Mouse (Mus musculus): Measurements from ENCODE around the gene Pdzk1. TPM values are rescaled to one million over a fixed set of nuclear protein-coding genes. Genes with fewer than 3 reads are reported as not detected.

The Pdzk1 gene
- polyA plus RNA-seq, 1 experiment from 2014 or later = not detected

- H3K4me2 ChIP-seq (replicated peaks) = peak within 1 kb of the TSS; percentile 91
- WGBS = under 1% methylated on average over 40 of the region's 40 CpGs
- H3K9me3 ChIP-seq = no peaks in the 10 kb centered on the region
- peak within 1 kb of the TSS; percentile 100 for H3K4me3 ChIP-seq
- peaks cover 7% of the 10 kb centered on the region for H3K4me1 ChIP-seq
- H3K36me3 ChIP-seq = no peaks in the 10 kb centered on the region
- peaks cover 27% of the 10 kb centered on the region for H3K27me3 ChIP-seq
- peak within 1 kb of the TSS; percentile 91 for H3K9ac ChIP-seq
- no peak within 1 kb of the TSS for H3K27ac ChIP-seq
- peak; percentile 97 for ATAC-seq (ENCODE audit: low FRiP score, low read depth)
Measured at GRCm38 (mm10) chr3:96904851-96905541, 75.9 kb downstream of the Pdzk1 start, which contains the start of gene Gpr89. Gpr89 (minus strand) TSS chr3:96905346.

- ATAC-seq (ENCODE audit: low FRiP score, low read depth) = no peak
- peak overlapping the region; percentile 100 for H3K4me3 ChIP-seq
- H3K27me3 ChIP-seq = peaks cover 30% of the 10 kb centered on the region
- no peaks in the 10 kb centered on the region for H3K36me3 ChIP-seq
- peak overlapping the region; percentile 91; the same call in 1 of the 2 replicates for H3K9ac ChIP-seq
- peaks cover 7% of the 10 kb centered on the region for H3K4me1 ChIP-seq
- H3K9me3 ChIP-seq = no peaks in the 10 kb centered on the region
- 50% methylated on average over 9 of the region's 9 CpGs for WGBS
- no peak overlapping the region for H3K27ac ChIP-seq
- peak overlapping the region; percentile 91 for H3K4me2 ChIP-seq (replicated peaks)
Measured at GRCm38 (mm10) chr3:96905592-96905991, 76.5 kb downstream of the Pdzk1 start.

Other genes with a start within 250 kb of the Pdzk1 start
- gene Polr3gl, start 235.1 kb upstream of the Pdzk1 start, polyA plus RNA-seq (2015; fragmentation: Nextera tagmentation; extraction: Ambion mirVana) = 48.8 and 55.6 TPM in 2 replicates
- gene Ankrd34a, start 232.6 kb upstream of the Pdzk1 start, polyA plus RNA-seq (2015; fragmentation: Nextera tagmentation; extraction: Ambion mirVana) = 3.0 and 3.1 TPM in 2 replicates
- gene Lix1l, start 228.1 kb upstream of the Pdzk1 start, polyA plus RNA-seq (2015; fragmentation: Nextera tagmentation; extraction: Ambion mirVana) = 8.4 and 8.7 TPM in 2 replicates
- 156 and 157 TPM in 2 replicates for gene Rbm8a, start 199.4 kb upstream of the Pdzk1 start, polyA plus RNA-seq (2015; fragmentation: Nextera tagmentation; extraction: Ambion mirVana)
- 61.8 and 63.3 TPM in 2 replicates for gene Pex11b, start 193.9 kb upstream of the Pdzk1 start, polyA plus RNA-seq (2015; fragmentation: Nextera tagmentation; extraction: Ambion mirVana)
- gene Gm42957, start 193.8 kb upstream of the Pdzk1 start, polyA plus RNA-seq (2015; fragmentation: Nextera tagmentation; extraction: Ambion mirVana) = 0.23 TPM in 2 replicates
- gene Itga10, start 183.7 kb upstream of the Pdzk1 start, polyA plus RNA-seq (2015; fragmentation: Nextera tagmentation; extraction: Ambion mirVana) = 2.1 and 3.1 TPM in 2 replicates
- 0.87 and 1.2 TPM in 2 replicates for gene Ankrd35, start 159.2 kb upstream of the Pdzk1 start, polyA plus RNA-seq (2015; fragmentation: Nextera tagmentation; extraction: Ambion mirVana)
- 77.7 and 83.3 TPM in 2 replicates for gene Pias3, start 132.9 kb upstream of the Pdzk1 start, polyA plus RNA-seq (2015; fragmentation: Nextera tagmentation; extraction: Ambion mirVana)
- 13.8 TPM in 2 replicates for gene Nudt17, start 120.7 kb upstream of the Pdzk1 start, polyA plus RNA-seq (2015; fragmentation: Nextera tagmentation; extraction: Ambion mirVana)
- gene Polr3c, start 101.7 kb upstream of the Pdzk1 start, polyA plus RNA-seq (2015; fragmentation: Nextera tagmentation; extraction: Ambion mirVana) = 33.5 and 36.4 TPM in 2 replicates
- 53.0 and 53.1 TPM in 2 replicates for gene Rnf115, start 101.6 kb upstream of the Pdzk1 start, polyA plus RNA-seq (2015; fragmentation: Nextera tagmentation; extraction: Ambion mirVana)
- 0.15 and 0.27 TPM in 2 replicates for gene Cd160, start 67 bp downstream of the Pdzk1 start, polyA plus RNA-seq (2015; fragmentation: Nextera tagmentation; extraction: Ambion mirVana)
- 27.7 and 28.0 TPM in 2 replicates for gene Gja5, start 75.4 kb downstream of the Pdzk1 start, polyA plus RNA-seq (2015; fragmentation: Nextera tagmentation; extraction: Ambion mirVana)
- gene Gpr89, start 76.1 kb downstream of the Pdzk1 start, polyA plus RNA-seq (2015; fragmentation: Nextera tagmentation; extraction: Ambion mirVana) = 40.3 and 41.5 TPM in 2 replicates
- gene Gja8, start 96.7 kb downstream of the Pdzk1 start, polyA plus RNA-seq (2015; fragmentation: Nextera tagmentation; extraction: Ambion mirVana) = 0.03 TPM in 1 of 2 replicates, not detected in the other

Data from limb, embryonic 13.5 days (tissue).